Mouse (Mus musculus) monocyte, adult 2 months (primary cell): Measurements from ENCODE around the gene Mreg.

Experiments
- DNase-seq, 2 experiments: peaks; one replicate each; pipeline ENCODE4 v3.0.0; 2022; ENCODE audit warnings: low spot score in 2 of 2, low read depth in 1 of 2

Mreg gene

GRCm38 (mm10) chr1:72196626-72197359 lies 15.3 kb downstream of the Mreg start:
- no peak for DNase-seq

DNA sequence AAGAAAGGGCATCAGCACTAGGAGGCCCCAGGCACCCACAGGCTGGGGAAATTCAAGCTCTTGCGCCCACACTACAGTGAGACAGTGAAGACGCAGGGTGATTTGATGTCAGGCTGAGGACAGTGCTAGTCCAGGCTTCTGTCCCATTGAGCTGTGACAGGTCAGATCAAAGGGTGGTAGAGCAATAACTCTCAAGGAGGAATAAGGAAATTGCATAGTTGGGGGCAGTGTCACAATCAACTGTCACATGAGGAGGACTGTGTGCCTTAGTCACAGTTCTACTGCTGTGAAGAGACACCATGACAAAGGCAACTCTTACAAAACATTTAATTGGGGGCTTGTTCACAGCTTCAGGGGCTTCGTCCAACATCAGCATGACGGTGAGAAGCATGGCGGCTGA lies 16.0 kb downstream of the Mreg start:
- DNase-seq = no peak

DNA sequence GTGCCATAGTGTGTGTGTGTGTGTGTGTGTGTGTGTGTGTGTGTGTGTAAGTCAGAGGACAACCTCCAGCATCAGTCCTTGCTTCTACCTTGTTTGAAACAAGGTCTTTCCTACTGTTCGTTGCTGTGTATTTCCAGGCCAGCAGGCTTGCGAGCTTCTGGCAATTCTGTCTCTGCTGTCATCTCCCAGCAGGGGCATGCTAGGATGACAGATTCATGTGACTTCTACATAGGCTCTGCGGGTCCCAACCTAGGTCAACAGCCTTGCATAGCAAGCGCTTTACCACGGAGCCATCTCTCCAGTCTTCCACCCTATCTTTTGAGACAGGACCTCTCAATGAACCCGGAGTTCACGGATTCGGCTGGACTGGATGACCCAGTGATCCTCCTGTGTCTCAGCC lies 20.7 kb downstream of the Mreg start:
- DNase-seq = no peak

DNA sequence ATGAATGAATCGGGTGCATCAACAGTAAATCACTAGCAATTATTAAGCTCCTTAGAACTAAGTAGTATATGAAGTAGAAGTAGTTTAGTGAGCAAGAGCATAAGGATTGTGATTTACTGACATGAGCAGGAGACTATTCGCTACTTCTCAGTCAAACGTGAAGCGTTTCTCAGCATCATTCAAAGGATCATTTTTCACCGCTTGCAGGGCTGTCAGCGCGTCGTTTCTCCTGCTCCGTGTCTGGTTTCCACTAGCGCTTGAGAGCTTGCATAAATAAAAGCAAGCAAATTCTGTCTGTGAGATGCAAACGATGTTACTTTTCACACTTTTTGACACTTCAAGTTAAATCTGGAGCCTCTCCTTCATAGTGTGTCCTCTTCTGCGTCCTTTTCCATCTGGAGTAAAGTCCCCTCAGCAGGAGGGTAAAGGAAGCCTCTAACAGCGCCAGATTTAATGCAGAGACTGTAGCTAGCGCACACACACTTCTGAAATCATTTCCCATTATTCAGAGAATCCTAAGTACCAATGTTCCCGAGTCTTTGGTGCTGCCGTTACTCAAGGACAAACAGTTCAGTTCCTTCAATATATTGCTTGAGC lies 23.9 kb downstream of the Mreg start:
- DNase-seq = no peak

DNA sequence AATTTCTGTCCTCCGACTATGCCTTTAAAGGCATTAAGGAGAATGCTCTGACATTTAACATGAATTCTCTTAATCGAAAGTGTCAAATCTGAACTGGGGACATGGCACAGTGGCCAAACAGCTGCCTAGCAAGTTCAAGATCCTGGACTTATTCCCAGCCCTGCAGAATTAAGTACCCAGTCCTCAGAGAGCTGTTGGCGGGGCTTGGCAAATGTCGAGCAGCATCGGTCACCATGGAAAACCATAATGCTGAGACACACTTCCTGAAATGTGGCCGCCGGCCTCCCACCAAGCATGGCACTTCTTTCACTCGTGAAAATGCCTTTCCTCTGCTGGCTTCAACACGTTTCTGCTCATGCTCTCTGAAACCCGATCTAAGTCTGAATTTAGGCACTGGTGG lies 24.6 kb downstream of the Mreg start:
- no peak for DNase-seq

DNA sequence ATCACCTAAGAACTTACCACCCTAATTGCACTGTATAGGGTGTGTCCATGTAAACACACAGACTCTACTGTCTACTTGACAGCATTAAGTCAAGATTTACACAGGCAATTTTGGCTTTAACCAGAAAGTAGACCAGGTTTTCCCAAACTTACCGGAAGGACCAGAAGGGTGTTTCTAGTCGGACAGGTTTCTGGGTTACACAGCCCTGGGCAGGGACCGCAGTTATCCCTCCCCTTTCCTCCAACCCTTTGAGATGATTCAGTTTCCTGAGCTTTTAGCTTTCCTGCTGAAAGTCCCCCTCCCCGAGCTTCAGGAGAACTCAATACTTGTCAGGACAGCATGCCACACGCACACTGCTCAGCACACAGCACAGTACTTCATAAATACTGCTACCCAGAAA lies 26.0 kb downstream of the Mreg start:
- DNase-seq = no peak

GRCm38 (mm10) chr1:72183554-72183953 lies 28.6 kb downstream of the Mreg start:
- no peak for DNase-seq

GRCm38 (mm10) chr1:72182930-72183499 lies 29.1 kb downstream of the Mreg start:
- no peak for DNase-seq

- no peak for DNase-seq
Measured at GRCm38 (mm10) chr1:72179947-72180346, 32.2 kb downstream of the Mreg start.

DNA sequence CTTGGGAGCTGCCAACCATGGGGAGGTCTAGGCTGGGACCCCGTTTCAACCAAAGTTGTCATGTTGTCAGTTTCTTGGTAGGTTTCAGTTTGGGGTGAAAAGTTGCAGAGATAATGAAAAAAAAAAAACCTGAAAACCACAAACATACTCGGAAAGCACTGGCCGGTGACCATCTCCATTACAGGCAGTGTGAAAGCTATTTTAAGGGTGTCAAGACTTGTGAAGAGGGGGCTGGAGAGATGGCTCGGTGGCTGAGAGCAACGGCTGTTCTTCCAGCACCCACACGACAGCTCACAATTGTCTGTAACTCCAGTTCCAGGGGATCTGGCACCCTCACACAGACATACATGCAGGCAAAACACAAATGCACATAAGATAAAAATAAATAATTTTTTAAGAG lies 35.9 kb downstream of the Mreg start:
- DNase-seq = no peak

GRCm38 (mm10) chr1:72174183-72174582 lies 37.9 kb downstream of the Mreg start:
- no peak for DNase-seq

- DNase-seq = no peak
Measured at GRCm38 (mm10) chr1:72173402-72174051, 38.6 kb downstream of the Mreg start.

- no peak for DNase-seq
Measured at GRCm38 (mm10) chr1:72172788-72173187, 39.3 kb downstream of the Mreg start.

DNA sequence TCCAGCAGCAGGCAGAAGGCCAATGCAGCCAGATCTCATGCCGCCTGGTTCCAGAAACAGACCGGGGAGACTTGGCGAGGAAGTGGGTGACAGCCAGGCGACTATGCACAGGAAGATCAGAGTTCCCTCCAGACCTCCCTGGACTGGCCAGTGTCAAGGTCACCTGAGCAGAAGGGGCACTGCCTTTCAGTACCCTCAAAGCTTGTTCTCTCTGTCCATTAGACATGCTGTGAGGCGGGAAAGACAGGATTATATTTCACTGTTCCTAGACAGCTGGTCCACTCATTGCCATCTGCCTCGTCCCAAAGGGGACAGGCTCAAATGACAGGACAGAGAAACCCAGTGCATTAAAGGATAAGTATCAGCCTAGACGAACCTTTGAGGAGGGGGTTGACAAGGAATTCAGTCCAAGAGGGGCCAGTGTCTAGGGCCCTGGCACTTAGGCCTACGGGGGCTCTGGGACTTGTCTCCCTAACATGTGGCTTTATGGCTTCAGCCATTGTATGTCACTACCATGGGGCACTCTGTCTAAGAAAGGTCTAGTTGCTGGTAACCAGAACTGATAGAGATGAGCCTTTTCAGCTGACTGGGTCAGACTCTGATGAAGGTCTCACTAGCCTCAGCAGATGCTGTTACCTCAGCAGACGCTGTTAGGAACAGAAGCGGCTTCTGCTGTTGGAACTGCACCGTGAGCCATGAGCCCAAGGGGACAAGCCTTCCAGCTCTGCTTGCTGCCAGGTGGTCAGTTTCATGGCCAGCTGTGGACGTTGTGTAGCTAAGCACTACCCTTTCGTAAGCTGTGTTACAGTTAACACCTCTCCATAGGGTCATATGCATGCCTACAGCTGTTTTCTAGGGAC lies 40.9 kb downstream of the Mreg start:
- DNase-seq = no peak

DNA sequence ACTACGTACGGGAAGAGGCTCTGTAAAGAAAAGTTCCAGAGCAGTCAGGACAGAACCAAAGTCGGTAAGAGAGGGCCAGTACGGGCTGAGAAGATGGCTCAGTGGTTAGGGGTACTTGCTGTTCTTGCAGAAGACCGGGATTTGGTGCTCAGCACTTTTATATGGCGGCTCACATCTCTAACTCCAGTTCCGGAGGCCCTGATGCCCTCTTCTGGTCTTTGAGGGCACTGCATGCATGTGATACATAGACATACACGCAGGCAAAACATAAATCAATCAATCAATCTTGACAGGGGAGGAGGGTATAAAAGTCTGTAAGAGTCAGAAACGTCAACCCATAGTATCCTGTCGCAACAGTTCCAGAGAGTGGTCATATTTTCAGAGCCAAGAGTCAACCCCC lies 45.1 kb downstream of the Mreg start:
- no peak for DNase-seq

- DNase-seq = no peak
Measured at GRCm38 (mm10) chr1:72166468-72166814, 45.7 kb downstream of the Mreg start.

- no peak for DNase-seq
Measured at GRCm38 (mm10) chr1:72165723-72166467, 46.2 kb downstream of the Mreg start.

DNA sequence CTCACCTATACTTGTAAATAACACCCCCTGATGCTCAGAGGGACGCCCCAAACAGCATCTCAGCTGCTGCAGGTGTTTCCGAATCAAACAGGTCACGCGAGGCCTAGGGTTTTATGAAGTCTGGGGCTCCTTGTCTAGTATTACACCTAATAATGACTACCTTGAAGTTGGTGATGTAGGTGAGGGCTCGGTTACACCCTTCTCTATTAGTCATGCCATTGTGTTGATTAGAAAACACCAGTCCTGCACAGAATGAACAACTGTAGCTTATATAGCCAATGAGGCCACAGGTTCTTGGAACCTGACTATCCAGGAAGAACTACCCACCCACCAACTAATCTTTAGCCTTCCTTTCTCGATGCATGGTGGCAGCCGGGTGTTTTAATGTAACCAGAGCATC lies 51.8 kb downstream of the Mreg start:
- DNase-seq = no peak

DNA sequence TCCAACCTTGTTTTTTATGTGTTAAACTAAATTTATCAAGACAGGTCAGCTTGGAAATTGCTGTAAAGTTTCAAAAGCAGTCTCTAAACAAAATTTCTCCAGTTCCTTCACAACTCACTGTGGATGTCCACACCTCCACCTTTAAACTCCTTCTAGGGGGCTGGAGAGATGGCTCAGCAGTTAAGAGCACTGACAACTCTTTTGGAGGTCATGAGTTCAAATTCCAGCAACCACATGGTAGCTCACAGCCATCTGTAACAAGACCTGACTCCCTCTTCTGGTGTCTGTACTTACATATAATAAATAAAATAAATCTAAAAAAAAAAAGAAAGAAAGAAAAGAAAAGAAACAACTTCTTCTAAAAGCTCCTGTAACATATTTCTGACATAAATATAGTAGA lies 67.1 kb downstream of the Mreg start:
- no peak for DNase-seq

- no peak for DNase-seq
Measured at GRCm38 (mm10) chr1:72144426-72144825, 67.7 kb downstream of the Mreg start.
